Mouse (Mus musculus) erythroblast, embryonic 14.5 days (primary cell): ENCODE data around the gene Zfp281.

Experiments
- GATA1 ChIP-seq: IDR thresholded peaks from 2 replicates; pipeline ENCODE4 v1.6.1; 2012; ENCODE audit warnings: low read length, inconsistent platforms, mixed read lengths
- TAL1 ChIP-seq: IDR thresholded peaks from 3 replicates; pipeline ENCODE4 v1.6.1; 2012; ENCODE audit warnings: low read length, inconsistent platforms, mixed read lengths

- TF ChIP-seq GATA1 (no peak), TAL1 (no peak)
Measured at GRCm38 (mm10) chr1:136644486-136644885, 19.8 kb downstream of the Zfp281 start.
